Mouse (Mus musculus): ENCODE measurements around the gene Pid1. TPM values are rescaled to one million over a fixed set of nuclear protein-coding genes. Genes with fewer than 3 reads are reported as not detected.
A peak's percentile ranks its signal among the peaks of the same experiment; 100 is the strongest.

The Pid1 gene
- polyA plus RNA-seq, 1 experiment from 2014 or later, result 9.7 TPM

- Histone ChIP-seq H3K4me3 (peak overlapping the region; percentile 70), H3K36me3 (no peaks in the 10 kb centered on the region), H3K4me1 (no peaks in the 10 kb centered on the region; the same call in 1 of the 2 replicates), H3K9me3 (no peaks in the 10 kb centered on the region), H3K27ac (peak overlapping the region; percentile 74), H3K27me3 (ENCODE audit: insufficient read depth, poor library complexity, severe bottlenecking) (peaks cover 22% of the 10 kb centered on the region)
- peak; percentile 76 for DNase-seq (ENCODE audit: low spot score)
- WGBS, result 2% methylated on average over 49 of the region's 53 CpGs
These were observed 79.5 kb downstream of the Pid1 start for GRCm38 (mm10) chr1:84284293-84285068.

GRCm38 (mm10) chr1:84283119-84283518, 80.9 kb downstream of the Pid1 start:
- no peaks in the 10 kb centered on the region for H3K9me3 ChIP-seq
- WGBS, result 10% methylated on average over 2 of the region's 2 CpGs
- H3K36me3 ChIP-seq, result no peaks in the 10 kb centered on the region
- H3K27me3 ChIP-seq (ENCODE audit: insufficient read depth, poor library complexity, severe bottlenecking), result peaks cover 22% of the 10 kb centered on the region
- no peak overlapping the region for H3K4me3 ChIP-seq
- no peak for DNase-seq (ENCODE audit: low spot score)
- no peak overlapping the region for H3K27ac ChIP-seq
- H3K4me1 ChIP-seq, result no peaks in the 10 kb centered on the region; the same call in 1 of the 2 replicates

- peaks cover 15% of the 10 kb centered on the region for H3K27me3 ChIP-seq (ENCODE audit: insufficient read depth, poor library complexity, severe bottlenecking)
- 87% methylated on average over 3 of the region's 3 CpGs for WGBS
- H3K9me3 ChIP-seq, result no peaks in the 10 kb centered on the region
- DNase-seq (ENCODE audit: low spot score), result no peak
- no peaks in the 10 kb centered on the region; the same call in 1 of the 2 replicates for H3K4me1 ChIP-seq
- no peak overlapping the region for H3K27ac ChIP-seq
- H3K4me3 ChIP-seq, result no peak overlapping the region
- H3K36me3 ChIP-seq, result no peaks in the 10 kb centered on the region
These were observed 83.8 kb downstream of the Pid1 start for GRCm38 (mm10) chr1:84280171-84280570.

GRCm38 (mm10) chr1:84278359-84279255, 85.4 kb downstream of the Pid1 start:
- Histone ChIP-seq H3K36me3 (no peaks in the 10 kb centered on the region), H3K4me3 (no peak overlapping the region)
- 79% methylated on average over 7 of the region's 7 CpGs for WGBS

GRCm38 (mm10) chr1:84272951-84273350, 91.0 kb downstream of the Pid1 start:
- Histone ChIP-seq H3K4me3 (no peak overlapping the region), H3K27me3 (ENCODE audit: insufficient read depth, poor library complexity, severe bottlenecking) (no peaks in the 10 kb centered on the region), H3K4me1 (no peaks in the 10 kb centered on the region), H3K27ac (no peak overlapping the region), H3K9me3 (no peaks in the 10 kb centered on the region), H3K36me3 (no peaks in the 10 kb centered on the region)
- no peak for DNase-seq (ENCODE audit: low spot score)
- WGBS, result 74% methylated on average over 4 of the region's 4 CpGs

More at GRCm38 (mm10) chr1:84278359-84279255, 85.4 kb downstream of the Pid1 start:
- no peaks in the 10 kb centered on the region for H3K9me3 ChIP-seq
- DNase-seq (ENCODE audit: low spot score), result no peak
- no peaks in the 10 kb centered on the region for H3K4me1 ChIP-seq
- no peak overlapping the region for H3K27ac ChIP-seq
- 0 out of 2 replicates have a peak, but pooled peaks cover 11% of the 10 kb centered on the region for H3K27me3 ChIP-seq (ENCODE audit: insufficient read depth, poor library complexity, severe bottlenecking)

- Histone ChIP-seq H3K9me3 (no peaks in the 10 kb centered on the region), H3K4me3 (no peak overlapping the region), H3K27me3 (ENCODE audit: insufficient read depth, poor library complexity, severe bottlenecking) (no peaks in the 10 kb centered on the region), H3K36me3 (no peaks in the 10 kb centered on the region), H3K27ac (no peak overlapping the region), H3K4me1 (no peaks in the 10 kb centered on the region)
- 80% methylated on average over 2 of the region's 2 CpGs for WGBS
- no peak for DNase-seq (ENCODE audit: low spot score)
These were observed 92.2 kb downstream of the Pid1 start for GRCm38 (mm10) chr1:84271712-84272200.

GRCm38 (mm10) chr1:84257656-84258055, 106.3 kb downstream of the Pid1 start:
- Histone ChIP-seq H3K36me3 (no peaks in the 10 kb centered on the region), H3K27ac (no peak overlapping the region), H3K9me3 (no peaks in the 10 kb centered on the region), H3K27me3 (ENCODE audit: insufficient read depth, poor library complexity, severe bottlenecking) (no peaks in the 10 kb centered on the region), H3K4me1 (no peaks in the 10 kb centered on the region), H3K4me3 (no peak overlapping the region)
- DNase-seq (ENCODE audit: low spot score), result no peak
- WGBS, result 93% methylated on average over 2 of the region's 2 CpGs

GRCm38 (mm10) chr1:84254361-84254760, 109.6 kb downstream of the Pid1 start:
- no peaks in the 10 kb centered on the region for H3K9me3 ChIP-seq
- no peaks in the 10 kb centered on the region for H3K36me3 ChIP-seq
- no peak overlapping the region for H3K27ac ChIP-seq
- H3K4me3 ChIP-seq, result no peak overlapping the region
- 76% methylated on average over 5 of the region's 5 CpGs for WGBS
- DNase-seq (ENCODE audit: low spot score), result no peak
- no peaks in the 10 kb centered on the region for H3K27me3 ChIP-seq (ENCODE audit: insufficient read depth, poor library complexity, severe bottlenecking)
- no peaks in the 10 kb centered on the region for H3K4me1 ChIP-seq

GRCm38 (mm10) chr1:84253838-84254237, 110.1 kb downstream of the Pid1 start:
- DNase-seq (ENCODE audit: low spot score), result no peak
- 69% methylated on average over 3 of the region's 3 CpGs for WGBS

GRCm38 (mm10) chr1:84251205-84251604, 112.8 kb downstream of the Pid1 start:
- Histone ChIP-seq H3K4me1 (no peaks in the 10 kb centered on the region), H3K27me3 (ENCODE audit: insufficient read depth, poor library complexity, severe bottlenecking) (no peaks in the 10 kb centered on the region), H3K9me3 (0 out of 2 replicates have a peak, but pooled peaks cover 3% of the 10 kb centered on the region), H3K4me3 (no peak overlapping the region), H3K36me3 (no peaks in the 10 kb centered on the region), H3K27ac (no peak overlapping the region)
- no peak for DNase-seq (ENCODE audit: low spot score)
- 55% methylated on average over 1 of the region's 1 CpGs for whole genome bisulfite sequencing

More at GRCm38 (mm10) chr1:84253838-84254237, 110.1 kb downstream of the Pid1 start:
- H3K4me1 ChIP-seq, result no peaks in the 10 kb centered on the region
- no peaks in the 10 kb centered on the region for H3K36me3 ChIP-seq
- H3K27ac ChIP-seq, result no peak overlapping the region
- no peaks in the 10 kb centered on the region for H3K9me3 ChIP-seq
- H3K4me3 ChIP-seq, result no peak overlapping the region
- H3K27me3 ChIP-seq (ENCODE audit: insufficient read depth, poor library complexity, severe bottlenecking), result no peaks in the 10 kb centered on the region

- Histone ChIP-seq H3K9me3 (0 out of 2 replicates have a peak, but pooled peaks cover 3% of the 10 kb centered on the region), H3K27me3 (ENCODE audit: insufficient read depth, poor library complexity, severe bottlenecking) (no peaks in the 10 kb centered on the region), H3K36me3 (no peaks in the 10 kb centered on the region), H3K4me1 (no peaks in the 10 kb centered on the region), H3K27ac (no peak overlapping the region), H3K4me3 (no peak overlapping the region)
- DNase-seq (ENCODE audit: low spot score), result no peak
- WGBS, result 84% methylated on average over 1 of the region's 1 CpGs
These were observed 113.2 kb downstream of the Pid1 start for GRCm38 (mm10) chr1:84250770-84251169.

- no peak for DNase-seq (ENCODE audit: low spot score)
- Histone ChIP-seq H3K36me3 (no peaks in the 10 kb centered on the region), H3K4me1 (no peaks in the 10 kb centered on the region), H3K27me3 (ENCODE audit: insufficient read depth, poor library complexity, severe bottlenecking) (no peaks in the 10 kb centered on the region), H3K27ac (no peak overlapping the region), H3K4me3 (no peak overlapping the region), H3K9me3 (0 out of 2 replicates have a peak, but pooled peaks cover 3% of the 10 kb centered on the region)
- WGBS, result 91% methylated on average over 6 of the region's 6 CpGs
These were observed 114.1 kb downstream of the Pid1 start for GRCm38 (mm10) chr1:84249772-84250338.

Data from heart, embryonic 10.5 days (tissue).